Mouse (Mus musculus) neural tube, embryonic 12.5 days (tissue): ENCODE data around the gene Gnb3. TPM values are rescaled to one million over a fixed set of nuclear protein-coding genes. Genes with fewer than 3 reads are reported as not detected.

Experiments
- ATAC-seq: fragments of 200-750 bp; cut with Nextera tagmentation; 2 replicates; pipeline ENCODE4 v1.8.0; 2017; ENCODE audit warnings: low read depth, mild to moderate bottlenecking, moderate TSS enrichment, moderate library complexity; ENCODE audit not compliant: low FRiP score
- H3K27ac ChIP-seq: fragments of 300-500 bp; sonication (generic); 2 replicates; pipeline ENCODE4 v1.5.1; 2016
- H3K27me3 ChIP-seq: fragments of 300-500 bp; sonication (generic); replicated peaks from 2 replicates; pipeline ENCODE4 v1.6.1; 2016; ENCODE audit warnings: mild to moderate bottlenecking
- H3K36me3 ChIP-seq: fragments of 300-500 bp; sonication (generic); 2 replicates; pipeline ENCODE4 v1.6.1; 2016; ENCODE audit warnings: mild to moderate bottlenecking
- H3K4me1 ChIP-seq: fragments of 300-500 bp; sonication (generic); 2 replicates; pipeline ENCODE4 v1.6.1; 2016
- H3K4me2 ChIP-seq: fragments of 300-500 bp; sonication (generic); replicated peaks from 2 replicates; pipeline ENCODE4 v1.6.1; 2016; ENCODE audit warnings: mild to moderate bottlenecking
- H3K4me3 ChIP-seq: fragments of 300-500 bp; sonication (generic); 2 replicates; pipeline ENCODE4 v1.5.1; 2016
- H3K9ac ChIP-seq: fragments of 300-500 bp; sonication (generic); 2 replicates; pipeline ENCODE4 v1.6.1; 2016; ENCODE audit warnings: mild to moderate bottlenecking
- H3K9me3 ChIP-seq: fragments of 300-500 bp; sonication (generic); 2 replicates; pipeline ENCODE4 v1.6.1; 2016; ENCODE audit warnings: mild to moderate bottlenecking
- WGBS: fragments of 180-500 bp; shearing (Covaris S2); methylation state at CpG from one replicate; pipeline ENCODE4 v1.1.7; 2016; 5-methylcytosine and 5-hydroxymethylcytosine counted together
- polyA plus RNA-seq: library from polyadenylated mRNA; unstranded; fragments of >200 nt; fragmentation: Nextera tagmentation; extraction: Ambion mirVana; gene quantifications from 2 replicates; pipeline ENCODE4 v1.2.1, GENCODE M21; 2016

Gnb3 gene
- polyA plus RNA-seq, 1 experiment from 2014 or later, result 0.52 TPM

GRCm38 (mm10) chr6:124863658-124864298 is 23.7 kb upstream of the Gnb3 start, which contains the start of gene Gpr162:
TSS of gene Gpr162 (minus strand) at chr6:124863983.
- no peaks in the 10 kb centered on the region for H3K36me3 ChIP-seq

GRCm38 (mm10) chr6:124863125-124863657 is 23.1 kb upstream of the Gnb3 start:
- H3K9me3 ChIP-seq, result no peaks in the 10 kb centered on the region
- peak overlapping the region; percentile 88 for H3K4me2 ChIP-seq
- peak overlapping the region; percentile 82 for H3K9ac ChIP-seq
- H3K36me3 ChIP-seq, result no peaks in the 10 kb centered on the region
- peak; percentile 19 for ATAC-seq
- H3K27ac ChIP-seq, result peak overlapping the region; percentile 81
- 1% methylated on average over 12 of the region's 16 CpGs for WGBS
- H3K27me3 ChIP-seq, result no peaks in the 10 kb centered on the region
- peaks cover 65% of the 10 kb centered on the region for H3K4me1 ChIP-seq
- H3K4me3 ChIP-seq, result peak overlapping the region; percentile 58

More at GRCm38 (mm10) chr6:124863658-124864298, 23.7 kb upstream of the Gnb3 start, which contains the start of gene Gpr162:
- no peaks in the 10 kb centered on the region for H3K9me3 ChIP-seq
- peak; percentile 67 for ATAC-seq
- peak within 1 kb of the TSS; percentile 82 for H3K9ac ChIP-seq
- H3K4me2 ChIP-seq, result peak within 1 kb of the TSS; percentile 88
- peak within 1 kb of the TSS; percentile 58 for H3K4me3 ChIP-seq
- peaks cover 60% of the 10 kb centered on the region for H3K4me1 ChIP-seq
- H3K27me3 ChIP-seq, result no peaks in the 10 kb centered on the region
- H3K27ac ChIP-seq, result peak within 1 kb of the TSS; percentile 81
- under 1% methylated on average over 43 of the region's 43 CpGs for WGBS

GRCm38 (mm10) chr6:124862406-124863124 is 22.5 kb upstream of the Gnb3 start:
- peaks cover 71% of the 10 kb centered on the region for H3K4me1 ChIP-seq
- ATAC-seq, result no peak

GRCm38 (mm10) chr6:124861802-124862201 is 21.7 kb upstream of the Gnb3 start:
- H3K36me3 ChIP-seq, result no peaks in the 10 kb centered on the region
- peaks cover 73% of the 10 kb centered on the region for H3K4me1 ChIP-seq
- WGBS, result 44% methylated on average over 3 of the region's 3 CpGs
- H3K9me3 ChIP-seq, result no peaks in the 10 kb centered on the region
- H3K4me2 ChIP-seq, result peak overlapping the region; percentile 88
- peak overlapping the region; percentile 58; the same call in 1 of the 2 replicates for H3K4me3 ChIP-seq
- no peaks in the 10 kb centered on the region for H3K27me3 ChIP-seq
- no peak overlapping the region; the same call in 1 of the 2 replicates for H3K27ac ChIP-seq
- no peak for ATAC-seq
- H3K9ac ChIP-seq, result peak overlapping the region; percentile 82

More at GRCm38 (mm10) chr6:124862406-124863124, 22.5 kb upstream of the Gnb3 start:
- no peaks in the 10 kb centered on the region for H3K9me3 ChIP-seq
- no peaks in the 10 kb centered on the region for H3K36me3 ChIP-seq
- H3K4me3 ChIP-seq, result peak overlapping the region; percentile 58
- peak overlapping the region; percentile 20; the same call in 1 of the 2 replicates for H3K27ac ChIP-seq
- WGBS, result 13% methylated on average over 8 of the region's 8 CpGs
- H3K9ac ChIP-seq, result peak overlapping the region; percentile 82
- peak overlapping the region; percentile 88 for H3K4me2 ChIP-seq
- H3K27me3 ChIP-seq, result no peaks in the 10 kb centered on the region

- Histone ChIP-seq H3K27ac (no peak overlapping the region), H3K4me1 (peaks cover 73% of the 10 kb centered on the region), H3K4me3 (no peak overlapping the region), H3K27me3 (no peaks in the 10 kb centered on the region), H3K9me3 (no peaks in the 10 kb centered on the region), H3K36me3 (no peaks in the 10 kb centered on the region), H3K4me2 (peak overlapping the region; percentile 88), H3K9ac (peak overlapping the region; percentile 82; the same call in 1 of the 2 replicates)
- 82% methylated on average over 19 of the region's 19 CpGs for WGBS
- no peak for ATAC-seq
Measured at GRCm38 (mm10) chr6:124861266-124861665, 21.2 kb upstream of the Gnb3 start.

GRCm38 (mm10) chr6:124860511-124860910 is 20.4 kb upstream of the Gnb3 start:
- Histone ChIP-seq H3K4me3 (no peak overlapping the region), H3K9me3 (no peaks in the 10 kb centered on the region), H3K4me2 (peak overlapping the region; percentile 88), H3K36me3 (no peaks in the 10 kb centered on the region), H3K27me3 (no peaks in the 10 kb centered on the region), H3K9ac (peak overlapping the region; percentile 22), H3K27ac (0 out of 2 replicates have a peak overlapping the region, but pooled peaks have one; percentile 2), H3K4me1 (peaks cover 74% of the 10 kb centered on the region)
- ATAC-seq, result no peak
- 86% methylated on average over 9 of the region's 9 CpGs for WGBS

- Histone ChIP-seq H3K27ac (0 out of 2 replicates have a peak overlapping the region, but pooled peaks have one; percentile 2), H3K36me3 (no peaks in the 10 kb centered on the region), H3K27me3 (no peaks in the 10 kb centered on the region), H3K9ac (peak overlapping the region; percentile 22; the same call in 1 of the 2 replicates), H3K4me1 (peaks cover 71% of the 10 kb centered on the region), H3K4me3 (no peak overlapping the region), H3K9me3 (no peaks in the 10 kb centered on the region), H3K4me2 (peak overlapping the region; percentile 88)
- ATAC-seq, result no peak
- 13% methylated on average over 12 of the region's 12 CpGs for WGBS
Measured at GRCm38 (mm10) chr6:124859725-124860124, 19.6 kb upstream of the Gnb3 start.

- H3K9me3 ChIP-seq, result no peaks in the 10 kb centered on the region
- 78% methylated on average over 26 of the region's 28 CpGs for WGBS
- H3K4me2 ChIP-seq, result peak overlapping the region; percentile 87
- H3K9ac ChIP-seq, result no peak overlapping the region; the same call in 1 of the 2 replicates
- peaks cover 62% of the 10 kb centered on the region for H3K4me1 ChIP-seq
- no peak overlapping the region for H3K27ac ChIP-seq
- ATAC-seq, result no peak
- no peaks in the 10 kb centered on the region for H3K27me3 ChIP-seq
- H3K36me3 ChIP-seq, result 0 out of 2 replicates have a peak, but pooled peaks cover under 1% of the 10 kb centered on the region
- no peak overlapping the region for H3K4me3 ChIP-seq
Measured at GRCm38 (mm10) chr6:124858561-124859318, 18.7 kb upstream of the Gnb3 start.

- peaks cover 4% of the 10 kb centered on the region; the same call in 1 of the 2 replicates for H3K36me3 ChIP-seq
- peak overlapping the region; percentile 94 for H3K9ac ChIP-seq
- H3K4me2 ChIP-seq, result peak overlapping the region; percentile 87
- H3K27me3 ChIP-seq, result no peaks in the 10 kb centered on the region
- peaks cover 59% of the 10 kb centered on the region for H3K4me1 ChIP-seq
- H3K27ac ChIP-seq, result peak overlapping the region; percentile 95; the same call in 1 of the 2 replicates
- no peak for ATAC-seq
- 24% methylated on average over 26 of the region's 26 CpGs for WGBS
- peak overlapping the region; percentile 75 for H3K4me3 ChIP-seq
- no peaks in the 10 kb centered on the region for H3K9me3 ChIP-seq
Measured at GRCm38 (mm10) chr6:124857840-124858530, 17.9 kb upstream of the Gnb3 start.

GRCm38 (mm10) chr6:124856916-124857839 is 17.1 kb upstream of the Gnb3 start, which contains the start of gene P3h3:
TSS of gene P3h3 (minus strand) at chr6:124857752.
- WGBS, result under 1% methylated on average over 85 of the region's 86 CpGs

More at GRCm38 (mm10) chr6:124856916-124857839, 17.1 kb upstream of the Gnb3 start, which contains the start of gene P3h3:
- H3K9ac ChIP-seq, result peak within 1 kb of the TSS; percentile 94
- peak within 1 kb of the TSS; percentile 75 for H3K4me3 ChIP-seq
- peak; percentile 88 for ATAC-seq
- no peaks in the 10 kb centered on the region for H3K9me3 ChIP-seq
- H3K4me2 ChIP-seq, result peak within 1 kb of the TSS; percentile 87
- no peaks in the 10 kb centered on the region for H3K27me3 ChIP-seq
- peaks cover 8% of the 10 kb centered on the region; the same call in 1 of the 2 replicates for H3K36me3 ChIP-seq
- H3K4me1 ChIP-seq, result peaks cover 51% of the 10 kb centered on the region
- H3K27ac ChIP-seq, result peak within 1 kb of the TSS; percentile 95
